Mouse (Mus musculus) limb, embryonic 11.5 days (tissue): Measurements from ENCODE around the gene Poldip2. TPM values are rescaled to one million over a fixed set of nuclear protein-coding genes. Genes with fewer than 3 reads are reported as not detected.

ENCODE experiments used
- ATAC-seq: fragments of 200-750 bp; cut with Nextera tagmentation; 2 replicates; pipeline ENCODE4 v1.8.0; 2017; ENCODE audit warnings: low read depth; ENCODE audit not compliant: insufficient number of reproducible peaks, low FRiP score, low TSS enrichment
- DNase-seq: peaks from one replicate; pipeline ENCODE4 v3.0.0-alpha.2; 2015; ENCODE audit warnings: low spot score
- H3K27ac ChIP-seq: fragments of 300-500 bp; sonication (generic); replicated peaks from 2 replicates; pipeline ENCODE4 v1.5.1; 2014; ENCODE audit warnings: low read depth, mild to moderate bottlenecking, low read length
- H3K27me3 ChIP-seq: fragments of 300-500 bp; sonication (generic); 2 replicates; pipeline ENCODE4 v1.6.1; 2014; ENCODE audit warnings: mild to moderate bottlenecking, low read length, mixed read lengths; ENCODE audit not compliant: control insufficient read depth, insufficient read depth
- H3K36me3 ChIP-seq: fragments of 300-500 bp; sonication (generic); 2 replicates; pipeline ENCODE4 v1.6.1; 2014; ENCODE audit warnings: mild to moderate bottlenecking, low read length, moderate library complexity, mixed read lengths; ENCODE audit not compliant: control insufficient read depth, insufficient read depth
- H3K4me1 ChIP-seq: fragments of 300-500 bp; sonication (generic); 2 replicates; pipeline ENCODE4 v1.6.1; 2014; ENCODE audit warnings: low read length, mixed read lengths; ENCODE audit not compliant: control insufficient read depth, insufficient read depth
- H3K4me2 ChIP-seq: fragments of 300-500 bp; sonication (generic); 2 replicates; pipeline ENCODE4 v1.6.1; 2014; ENCODE audit warnings: low read depth, mild to moderate bottlenecking, moderate library complexity; ENCODE audit not compliant: severe bottlenecking
- H3K4me3 ChIP-seq: fragments of 300-500 bp; sonication (generic); 2 replicates; pipeline ENCODE4 v1.5.1; 2014; ENCODE audit warnings: low read depth, low read length
- H3K9ac ChIP-seq: fragments of 300-500 bp; sonication (generic); 2 replicates; pipeline ENCODE4 v1.6.1; 2014; ENCODE audit warnings: mild to moderate bottlenecking, low read length
- H3K9me3 ChIP-seq: fragments of 300-500 bp; sonication (generic); 2 replicates; pipeline ENCODE4 v1.6.1; 2016; ENCODE audit warnings: low read length; ENCODE audit not compliant: control insufficient read depth
- WGBS: fragments of 180-500 bp; shearing (Covaris S2); extraction: QIAGEN DNeasy Blood & Tissue Kit; methylation state at CpG from one replicate; pipeline ENCODE4 v1.1.7; 2014; 5-methylcytosine and 5-hydroxymethylcytosine counted together
- polyA plus RNA-seq: library from polyadenylated mRNA; unstranded; fragments of >200 nt; fragmentation: Nextera tagmentation; extraction: Ambion mirVana; gene quantifications from 2 replicates; pipeline ENCODE4 v1.2.1, GENCODE M21; 2014

Poldip2 gene
- polyA plus RNA-seq, 1 experiment from 2014 or later, result 164 TPM

GRCm38 (mm10) chr11:78467932-78468331 is 44.1 kb upstream of the Poldip2 start:
- Histone ChIP-seq H3K9me3 (no peaks in the 10 kb centered on the region), H3K36me3 (no peaks in the 10 kb centered on the region), H3K27ac (no peak overlapping the region), H3K4me3 (no peak overlapping the region), H3K9ac (no peak overlapping the region), H3K4me2 (no peak overlapping the region), H3K4me1 (0 out of 2 replicates have a peak, but pooled peaks cover 3% of the 10 kb centered on the region), H3K27me3 (no peaks in the 10 kb centered on the region)
- DNase-seq (no peak), ATAC-seq (no peak)
- 36% methylated on average over 3 of the region's 3 CpGs for WGBS

GRCm38 (mm10) chr11:78471326-78472103 is 40.5 kb upstream of the Poldip2 start:
- Histone ChIP-seq H3K36me3 (no peaks in the 10 kb centered on the region), H3K27me3 (no peaks in the 10 kb centered on the region), H3K4me1 (no peaks in the 10 kb centered on the region), H3K4me3 (no peak overlapping the region), H3K9ac (no peak overlapping the region), H3K27ac (no peak overlapping the region), H3K4me2 (no peak overlapping the region), H3K9me3 (no peaks in the 10 kb centered on the region)
- DNase-seq (no peak), ATAC-seq (no peak)
- WGBS, result 93% methylated on average over 10 of the region's 10 CpGs

GRCm38 (mm10) chr11:78475289-78475688 is 36.7 kb upstream of the Poldip2 start:
- Histone ChIP-seq H3K9ac (no peak overlapping the region), H3K27ac (no peak overlapping the region), H3K27me3 (no peaks in the 10 kb centered on the region), H3K4me1 (no peaks in the 10 kb centered on the region), H3K4me3 (no peak overlapping the region), H3K9me3 (no peaks in the 10 kb centered on the region), H3K4me2 (no peak overlapping the region), H3K36me3 (no peaks in the 10 kb centered on the region)
- 82% methylated on average over 3 of the region's 3 CpGs for WGBS
- no peak for ATAC-seq
- no peak for DNase-seq

- WGBS, result 57% methylated on average over 7 of the region's 7 CpGs
- H3K4me1 ChIP-seq, result no peaks in the 10 kb centered on the region
- DNase-seq (no peak), ATAC-seq (no peak)
- no peaks in the 10 kb centered on the region for H3K36me3 ChIP-seq
- no peaks in the 10 kb centered on the region for H3K9me3 ChIP-seq
- H3K4me3 ChIP-seq, result no peak overlapping the region
- no peak overlapping the region for H3K27ac ChIP-seq
- H3K4me2 ChIP-seq, result no peak overlapping the region
- H3K9ac ChIP-seq, result no peak overlapping the region
- H3K27me3 ChIP-seq, result peaks cover 23% of the 10 kb centered on the region
Observed at GRCm38 (mm10) chr11:78483639-78484038, 28.4 kb upstream of the Poldip2 start.

GRCm38 (mm10) chr11:78488168-78488567 is 23.8 kb upstream of the Poldip2 start:
- Histone ChIP-seq H3K27ac (no peak overlapping the region), H3K4me1 (peaks cover 4% of the 10 kb centered on the region; the same call in 1 of the 2 replicates), H3K9ac (no peak overlapping the region), H3K4me2 (no peak overlapping the region), H3K27me3 (peaks cover 53% of the 10 kb centered on the region), H3K36me3 (no peaks in the 10 kb centered on the region), H3K9me3 (no peaks in the 10 kb centered on the region), H3K4me3 (no peak overlapping the region)
- 6% methylated on average over 8 of the region's 8 CpGs for WGBS
- DNase-seq, result peak; percentile 89
- ATAC-seq, result no peak

- H3K27me3 ChIP-seq, result peaks cover 60% of the 10 kb centered on the region
- no peak overlapping the region for H3K27ac ChIP-seq
- peaks cover 4% of the 10 kb centered on the region; the same call in 1 of the 2 replicates for H3K4me1 ChIP-seq
- peak overlapping the region; percentile 22 for H3K4me3 ChIP-seq
- ATAC-seq (no peak), DNase-seq (peak; percentile 60)
- H3K4me2 ChIP-seq, result peak overlapping the region; percentile 33
- no peaks in the 10 kb centered on the region for H3K9me3 ChIP-seq
- H3K9ac ChIP-seq, result no peak overlapping the region
- H3K36me3 ChIP-seq, result no peaks in the 10 kb centered on the region
- WGBS, result 10% methylated on average over 48 of the region's 48 CpGs
Observed at GRCm38 (mm10) chr11:78490781-78491241, 21.2 kb upstream of the Poldip2 start.

- ATAC-seq (no peak), DNase-seq (peak; percentile 79)
- H3K27me3 ChIP-seq, result peaks cover 31% of the 10 kb centered on the region
- no peak overlapping the region for H3K4me3 ChIP-seq
- H3K9ac ChIP-seq, result no peak overlapping the region
- H3K36me3 ChIP-seq, result no peaks in the 10 kb centered on the region
- peaks cover 5% of the 10 kb centered on the region; the same call in 1 of the 2 replicates for H3K4me1 ChIP-seq
- no peak overlapping the region for H3K27ac ChIP-seq
- no peaks in the 10 kb centered on the region for H3K9me3 ChIP-seq
- 6% methylated on average over 6 of the region's 6 CpGs for WGBS
- H3K4me2 ChIP-seq, result no peak overlapping the region
Observed at GRCm38 (mm10) chr11:78495904-78496303, 16.1 kb upstream of the Poldip2 start.

GRCm38 (mm10) chr11:78497071-78497541 is 14.9 kb upstream of the Poldip2 start:
- no peaks in the 10 kb centered on the region for H3K36me3 ChIP-seq
- H3K4me1 ChIP-seq, result 0 out of 2 replicates have a peak, but pooled peaks cover 4% of the 10 kb centered on the region
- DNase-seq (peak; percentile 48), ATAC-seq (peak; percentile 45)
- H3K4me3 ChIP-seq, result peak overlapping the region; percentile 56
- H3K27ac ChIP-seq, result no peak overlapping the region
- WGBS, result under 1% methylated on average over 44 of the region's 44 CpGs
- no peaks in the 10 kb centered on the region for H3K9me3 ChIP-seq
- peaks cover 23% of the 10 kb centered on the region for H3K27me3 ChIP-seq
- peak overlapping the region; percentile 40; the same call in 1 of the 2 replicates for H3K9ac ChIP-seq
- peak overlapping the region; percentile 98 for H3K4me2 ChIP-seq
